29 mouse cellular contexts compared by ENCODE assay signal in genomic region chr11:109591511-109591910, GRCm38 (mm10). TPM values are rescaled to one million over a fixed set of nuclear protein-coding genes. Genes with fewer than 3 reads are reported as not detected.
DNase-seq lines count a peak whose midpoint lies in the region; ATAC-seq and TF ChIP-seq lines count a peak whose summit lies in the region.
"Had no signal": no experiment of that assay in that cellular context is flagged by ENCODE, and none has a peak within 500 bp of the region (broad histone marks: within the 10 kb centered on the region; RNA-seq: fewer than 3 reads in every experiment).

No protein-coding gene starts in this region.

- TF ChIP-seq CTCF in thymus, adult 2 months (IDR thresholded peaks at IDR 0.05; ENCODE audit: borderline replicate concordance, control insufficient read depth, extremely low read depth, insufficient read depth, low read length, poor library complexity) = no peak

- no peak overlapping the region for H3K27ac ChIP-seq in thymus, adult 2 months (ENCODE audit: control insufficient read depth, insufficient read depth, low read length)
- no peak overlapping the region for H3K27ac ChIP-seq in midbrain, embryonic 11.5 days (ENCODE audit: low read depth, low read length)
- H3K27ac ChIP-seq: embryonic facial prominence, embryonic 13.5 days; heart, embryonic 13.5 days; hindbrain, embryonic 10.5 days; liver, embryonic 14.5 days; midbrain, embryonic 15.5 days; neural tube, embryonic 12.5 days; stomach, embryonic 15.5 days had no signal

- ATAC-seq in midbrain, embryonic 11.5 days (ENCODE audit: low FRiP score) = no peak
- ATAC-seq: forebrain, postnatal 0 days; hindbrain, embryonic 16.5 days; intestine, embryonic 16.5 days; midbrain, embryonic 15.5 days had no signal

- no peak for TF ChIP-seq POLR2A in thymus, adult 2 months (IDR thresholded peaks at IDR 0.05; ENCODE audit: control insufficient read depth, extremely low read depth, insufficient read depth, low read length, poor library complexity)

- 16% methylated on average over 4 of the region's 4 CpGs for WGBS in thymus, adult 2 months
- 81% methylated on average over 4 of the region's 4 CpGs for WGBS in midbrain, embryonic 11.5 days

- no peak overlapping the region for H3K9ac ChIP-seq in midbrain, embryonic 11.5 days (ENCODE audit: low read length)
- H3K9ac ChIP-seq: embryonic facial prominence, embryonic 13.5 days; forebrain, postnatal 0 days; heart, embryonic 13.5 days; liver, embryonic 14.5 days; midbrain, embryonic 15.5 days; neural tube, embryonic 12.5 days; stomach, embryonic 15.5 days had no signal

- no peaks in the 10 kb centered on the region for H3K27me3 ChIP-seq in thymus, adult 2 months (ENCODE audit: control insufficient read depth, insufficient read depth, low read length)
- no peaks in the 10 kb centered on the region for H3K27me3 ChIP-seq in midbrain, embryonic 11.5 days (ENCODE audit: control insufficient read depth, insufficient read depth, low read length)
- H3K27me3 ChIP-seq: embryonic facial prominence, embryonic 13.5 days; heart, embryonic 13.5 days; midbrain, embryonic 15.5 days; neural tube, embryonic 12.5 days; stomach, embryonic 15.5 days had no signal

- H3K4me1 ChIP-seq in thymus, adult 2 months (replicated peaks; ENCODE audit: control insufficient read depth, insufficient read depth, low read length) = peaks cover 15% of the 10 kb centered on the region
- no peaks in the 10 kb centered on the region for H3K4me1 ChIP-seq in midbrain, embryonic 11.5 days (ENCODE audit: control insufficient read depth, insufficient read depth, low read length)
- H3K4me1 ChIP-seq: midbrain, embryonic 15.5 days; neural tube, embryonic 12.5 days had no signal

- H3K9me3 ChIP-seq in midbrain, embryonic 11.5 days (ENCODE audit: control insufficient read depth, low read length) = no peaks in the 10 kb centered on the region
- H3K9me3 ChIP-seq: embryonic facial prominence, embryonic 13.5 days; heart, embryonic 13.5 days; hindbrain, embryonic 10.5 days; midbrain, embryonic 15.5 days; neural tube, embryonic 12.5 days; stomach, embryonic 15.5 days had no signal

- no peak overlapping the region for H3K4me3 ChIP-seq in thymus, adult 2 months (ENCODE audit: control insufficient read depth, insufficient read depth, low read length)
- no peak overlapping the region for H3K4me3 ChIP-seq in midbrain, embryonic 11.5 days (ENCODE audit: low read depth, low read length)
- H3K4me3 ChIP-seq: embryonic facial prominence, embryonic 13.5 days; heart, embryonic 13.5 days; hindbrain, embryonic 10.5 days; midbrain, embryonic 15.5 days; neural tube, embryonic 12.5 days; stomach, embryonic 15.5 days had no signal

- H3K4me2 ChIP-seq in midbrain, embryonic 11.5 days = no peak overlapping the region
- H3K4me2 ChIP-seq: embryonic facial prominence, embryonic 13.5 days; heart, embryonic 13.5 days; midbrain, embryonic 15.5 days; neural tube, embryonic 12.5 days; stomach, embryonic 15.5 days had no signal

- peak; percentile 23 for DNase-seq in thymus, adult 2 months
- no peak for DNase-seq in thymus, postnatal 4 days
- DNase-seq in T-cell, adult 2 months (ENCODE audit: low spot score) = peak; percentile 66
- DNase-seq in naive thymus-derived CD4-positive, alpha-beta T cell, adult 2 months (ENCODE audit: low read depth) = peak; percentile 81
- no peak for DNase-seq in right cerebral cortex, postnatal 14 days
- no peak for DNase-seq in heart, postnatal 14 days
- DNase-seq in midbrain, embryonic 11.5 days (ENCODE audit: low spot score, missing footprints) = no peak
- DNase-seq: adrenal gland, postnatal 36 days; cerebellum, adult 18-20 months; cerebellum, postnatal 10 days; forebrain, postnatal 0 days; gastrocnemius, postnatal 10 days; heart, postnatal 10 days; kidney, postnatal 14 days; layer of hippocampus, adult 9-11 months; liver; lung, adult 2 months; lung, postnatal 10 days; retina, postnatal 1 day; right cerebral cortex, postnatal 25 days had no signal

- H3K36me3 ChIP-seq in thymus, adult 2 months (ENCODE audit: control insufficient read depth, insufficient read depth, low read length) = no peaks in the 10 kb centered on the region
- H3K36me3 ChIP-seq in midbrain, embryonic 11.5 days (ENCODE audit: control insufficient read depth, insufficient read depth, low read length) = no peaks in the 10 kb centered on the region
- H3K36me3 ChIP-seq: hindbrain, embryonic 10.5 days; midbrain, embryonic 15.5 days; neural tube, embryonic 12.5 days had no signal

- intact Hi-C loops in heart, postnatal 14 days (cut with DNase I) = no loop called here

RNA-seq across cellular contexts. Expression of gene Wipi1, which starts 20.3 kb away (rescaled TPM):
- polyA plus RNA-seq in thymus, adult 2 months (2012; rRNA removed) = 4.7 and 7.0 TPM in 2 replicates
- total RNA-seq in heart, postnatal 14 days (2021) = 100 to 1,000 TPM in 1 of 2 experiments, 10 to 100 TPM in 1; 98.4 to 101 TPM
- polyA plus RNA-seq in midbrain, embryonic 11.5 days (2014; fragmentation: Nextera tagmentation; extraction: Ambion mirVana) = 11.1 and 12.4 TPM in 2 replicates

RNA-seq across cellular contexts. Expression of gene Prkar1a, which starts 57.7 kb away (rescaled TPM):
- 145 and 150 TPM in 2 replicates for polyA plus RNA-seq in thymus, adult 2 months (2012; rRNA removed)
- 100 to 1,000 TPM; 365 to 412 TPM for total RNA-seq in heart, postnatal 14 days (2021)
- 435 and 478 TPM in 2 replicates for polyA plus RNA-seq in midbrain, embryonic 11.5 days (2014; fragmentation: Nextera tagmentation; extraction: Ambion mirVana)

Comparison
In these comparisons a context has a peak if more than half of its experiments do, and no peak if none do; other contexts are left out.
1. DNase-seq: peak in thymus, adult 2 months (single experiment), T-cell, adult 2 months (single experiment) and naive thymus-derived CD4-positive, alpha-beta T cell, adult 2 months (single experiment); none in thymus, postnatal 4 days (single experiment), right cerebral cortex, postnatal 14 days (single experiment), heart, postnatal 14 days (0 of 2) and midbrain, embryonic 11.5 days (single experiment).